Mouse (Mus musculus): Measurements from ENCODE around the gene Atl3. TPM values are rescaled to one million over a fixed set of nuclear protein-coding genes. Genes with fewer than 3 reads are reported as not detected.

Atl3 gene
- 7.7 and 8.4 TPM in 2 replicates for polyA plus RNA-seq (2016; fragmentation: Nextera tagmentation; extraction: Ambion mirVana)

- WGBS: 27% methylated on average over 31 of the region's 31 CpGs
- Histone ChIP-seq H3K27me3 (ENCODE audit: insufficient read depth, poor library complexity, severe bottlenecking) (no peaks in the 10 kb centered on the region), H3K27ac (peak within 1 kb of the TSS; percentile 96), H3K4me1 (0 out of 2 replicates have a peak, but pooled peaks cover 3% of the 10 kb centered on the region), H3K9me3 (no peaks in the 10 kb centered on the region), H3K4me3 (peak within 1 kb of the TSS; percentile 78), H3K36me3 (no peaks in the 10 kb centered on the region)
- DNase-seq (ENCODE audit: low spot score): no peak
Measured at GRCm38 (mm10) chr19:7493352-7494186, at the start of gene Atl3. Gene Atl3 (plus strand): TSS chr19:7494040.

- Histone ChIP-seq H3K9me3 (no peaks in the 10 kb centered on the region), H3K27ac (no peak overlapping the region), H3K4me3 (no peak overlapping the region), H3K4me1 (no peaks in the 10 kb centered on the region), H3K36me3 (peaks cover 12% of the 10 kb centered on the region; the same call in 1 of the 2 replicates), H3K27me3 (ENCODE audit: insufficient read depth, poor library complexity, severe bottlenecking) (no peaks in the 10 kb centered on the region)
- 86% methylated on average over 2 of the region's 2 CpGs for WGBS
- no peak for DNase-seq (ENCODE audit: low spot score)
Measured at GRCm38 (mm10) chr19:7445105-7445504, 48.7 kb upstream of the Atl3 start.

GRCm38 (mm10) chr19:7445596-7445995 is 48.2 kb upstream of the Atl3 start:
- H3K4me1 ChIP-seq: no peaks in the 10 kb centered on the region
- no peaks in the 10 kb centered on the region for H3K27me3 ChIP-seq (ENCODE audit: insufficient read depth, poor library complexity, severe bottlenecking)
- H3K4me3 ChIP-seq: no peak overlapping the region
- 74% methylated on average over 1 of the region's 1 CpGs for WGBS
- H3K9me3 ChIP-seq: no peaks in the 10 kb centered on the region
- H3K36me3 ChIP-seq: peaks cover 12% of the 10 kb centered on the region; the same call in 1 of the 2 replicates
- DNase-seq (ENCODE audit: low spot score): no peak
- no peak overlapping the region for H3K27ac ChIP-seq

- no peaks in the 10 kb centered on the region for H3K27me3 ChIP-seq (ENCODE audit: insufficient read depth, poor library complexity, severe bottlenecking)
- H3K9me3 ChIP-seq: no peaks in the 10 kb centered on the region
- no peak overlapping the region for H3K4me3 ChIP-seq
- DNase-seq (ENCODE audit: low spot score): no peak
- H3K36me3 ChIP-seq: peaks cover 9% of the 10 kb centered on the region; the same call in 1 of the 2 replicates
- H3K27ac ChIP-seq: no peak overlapping the region
- WGBS: 59% methylated on average over 2 of the region's 2 CpGs
- no peaks in the 10 kb centered on the region for H3K4me1 ChIP-seq
Measured at GRCm38 (mm10) chr19:7456803-7457202, 37.0 kb upstream of the Atl3 start.

- H3K9me3 ChIP-seq: no peaks in the 10 kb centered on the region
- no peaks in the 10 kb centered on the region for H3K4me1 ChIP-seq
- no peak overlapping the region for H3K4me3 ChIP-seq
- no peaks in the 10 kb centered on the region for H3K27me3 ChIP-seq (ENCODE audit: insufficient read depth, poor library complexity, severe bottlenecking)
- no peak overlapping the region for H3K27ac ChIP-seq
- peaks cover 9% of the 10 kb centered on the region; the same call in 1 of the 2 replicates for H3K36me3 ChIP-seq
- DNase-seq (ENCODE audit: low spot score): no peak
Measured at GRCm38 (mm10) chr19:7458901-7459300, 34.9 kb upstream of the Atl3 start.

- no peak overlapping the region for H3K27ac ChIP-seq
- H3K4me3 ChIP-seq: no peak overlapping the region
- no peak for DNase-seq (ENCODE audit: low spot score)
- WGBS: 92% methylated on average over 2 of the region's 2 CpGs
- H3K36me3 ChIP-seq: peaks cover 9% of the 10 kb centered on the region; the same call in 1 of the 2 replicates
- no peaks in the 10 kb centered on the region for H3K27me3 ChIP-seq (ENCODE audit: insufficient read depth, poor library complexity, severe bottlenecking)
- H3K4me1 ChIP-seq: no peaks in the 10 kb centered on the region
- no peaks in the 10 kb centered on the region for H3K9me3 ChIP-seq
Measured at GRCm38 (mm10) chr19:7459370-7459769, 34.5 kb upstream of the Atl3 start.

GRCm38 (mm10) chr19:7467915-7468314 is 25.9 kb upstream of the Atl3 start:
- no peaks in the 10 kb centered on the region for H3K4me1 ChIP-seq
- peaks cover 9% of the 10 kb centered on the region; the same call in 1 of the 2 replicates for H3K36me3 ChIP-seq
- H3K27me3 ChIP-seq (ENCODE audit: insufficient read depth, poor library complexity, severe bottlenecking): no peaks in the 10 kb centered on the region
- H3K9me3 ChIP-seq: no peaks in the 10 kb centered on the region
- no peak overlapping the region for H3K4me3 ChIP-seq
- no peak overlapping the region for H3K27ac ChIP-seq
- DNase-seq (ENCODE audit: low spot score): no peak

- no peak overlapping the region for H3K4me3 ChIP-seq
- H3K36me3 ChIP-seq: peaks cover 18% of the 10 kb centered on the region
- H3K27me3 ChIP-seq (ENCODE audit: insufficient read depth, poor library complexity, severe bottlenecking): no peaks in the 10 kb centered on the region
- DNase-seq (ENCODE audit: low spot score): no peak
- WGBS: 94% methylated on average over 2 of the region's 2 CpGs
- H3K4me1 ChIP-seq: no peaks in the 10 kb centered on the region
- H3K9me3 ChIP-seq: no peaks in the 10 kb centered on the region
- H3K27ac ChIP-seq: no peak overlapping the region
Measured at GRCm38 (mm10) chr19:7470643-7471042, 23.2 kb upstream of the Atl3 start.

- no peaks in the 10 kb centered on the region for H3K9me3 ChIP-seq
- H3K4me3 ChIP-seq: no peak overlapping the region
- no peaks in the 10 kb centered on the region for H3K27me3 ChIP-seq (ENCODE audit: insufficient read depth, poor library complexity, severe bottlenecking)
- DNase-seq (ENCODE audit: low spot score): no peak
- 95% methylated on average over 3 of the region's 3 CpGs for WGBS
- H3K36me3 ChIP-seq: 0 out of 2 replicates have a peak, but pooled peaks cover 4% of the 10 kb centered on the region
- no peak overlapping the region for H3K27ac ChIP-seq
- H3K4me1 ChIP-seq: peaks cover 11% of the 10 kb centered on the region; the same call in 1 of the 2 replicates
Measured at GRCm38 (mm10) chr19:7479751-7480248, 14.0 kb upstream of the Atl3 start.

GRCm38 (mm10) chr19:7481541-7482265 is 12.1 kb upstream of the Atl3 start:
- Histone ChIP-seq H3K27me3 (ENCODE audit: insufficient read depth, poor library complexity, severe bottlenecking) (no peaks in the 10 kb centered on the region), H3K9me3 (no peaks in the 10 kb centered on the region), H3K27ac (peak overlapping the region; percentile 97), H3K4me3 (peak overlapping the region; percentile 85), H3K36me3 (0 out of 2 replicates have a peak, but pooled peaks cover 4% of the 10 kb centered on the region), H3K4me1 (peaks cover 11% of the 10 kb centered on the region; the same call in 1 of the 2 replicates)
- no peak for DNase-seq (ENCODE audit: low spot score)
- WGBS: 10% methylated on average over 12 of the region's 12 CpGs

GRCm38 (mm10) chr19:7482266-7482598 is 11.6 kb upstream of the Atl3 start:
- no peak for DNase-seq (ENCODE audit: low spot score)
- Histone ChIP-seq H3K9me3 (no peaks in the 10 kb centered on the region), H3K4me3 (peak overlapping the region; percentile 85), H3K36me3 (no peaks in the 10 kb centered on the region), H3K27me3 (ENCODE audit: insufficient read depth, poor library complexity, severe bottlenecking) (no peaks in the 10 kb centered on the region), H3K27ac (peak overlapping the region; percentile 97), H3K4me1 (peaks cover 11% of the 10 kb centered on the region; the same call in 1 of the 2 replicates)
- WGBS: under 1% methylated on average over 7 of the region's 7 CpGs

- no peaks in the 10 kb centered on the region for H3K36me3 ChIP-seq
- DNase-seq (ENCODE audit: low spot score): peak; percentile 99
- peaks cover 11% of the 10 kb centered on the region; the same call in 1 of the 2 replicates for H3K4me1 ChIP-seq
- peak within 1 kb of the TSS; percentile 85 for H3K4me3 ChIP-seq
- H3K27me3 ChIP-seq (ENCODE audit: insufficient read depth, poor library complexity, severe bottlenecking): no peaks in the 10 kb centered on the region
- H3K9me3 ChIP-seq: no peaks in the 10 kb centered on the region
- under 1% methylated on average over 79 of the region's 80 CpGs for whole genome bisulfite sequencing
- peak within 1 kb of the TSS; percentile 97 for H3K27ac ChIP-seq
Measured at GRCm38 (mm10) chr19:7482599-7483511, 11.0 kb upstream of the Atl3 start, which contains the start of gene Rtn3. Gene Rtn3 (minus strand): TSS chr19:7483281.

Measured in heart, embryonic 10.5 days (tissue).